Mouse (Mus musculus) ovary, postnatal 36 days (tissue): Measurements from ENCODE around the gene Rnf144b.

Experiments used
- DNase-seq: peaks from one replicate; pipeline ENCODE4 v3.0.0; 2022; ENCODE audit warnings: low spot score, mixed read lengths

Rnf144b gene

GRCm38 (mm10) chr13:47264382-47264781 is 141.9 kb downstream of the Rnf144b start:
- DNase-seq = no peak

- DNase-seq = no peak
Measured at GRCm38 (mm10) chr13:47266411-47266810, 144.0 kb downstream of the Rnf144b start.

- no peak for DNase-seq
Measured at GRCm38 (mm10) chr13:47268227-47268626, 145.8 kb downstream of the Rnf144b start.

- no peak for DNase-seq
Measured at GRCm38 (mm10) chr13:47272928-47273327, 150.5 kb downstream of the Rnf144b start.

GRCm38 (mm10) chr13:47273487-47273886 is 151.0 kb downstream of the Rnf144b start:
- DNase-seq = no peak

- no peak for DNase-seq
Measured at GRCm38 (mm10) chr13:47274139-47274538, 151.7 kb downstream of the Rnf144b start.

GRCm38 (mm10) chr13:47277000-47277823 is 154.8 kb downstream of the Rnf144b start:
- no peak for DNase-seq

- no peak for DNase-seq
Measured at GRCm38 (mm10) chr13:47277824-47278290, 155.4 kb downstream of the Rnf144b start.

GRCm38 (mm10) chr13:47282221-47282620 is 159.8 kb downstream of the Rnf144b start:
- no peak for DNase-seq

- peak; percentile 62 for DNase-seq
Measured at GRCm38 (mm10) chr13:47288449-47288848, 166.0 kb downstream of the Rnf144b start.

GRCm38 (mm10) chr13:47296465-47296864 is 174.0 kb downstream of the Rnf144b start:
- DNase-seq = no peak
